ENCODE assay signal across 20 mouse cellular contexts in genomic region chr12:70616487-70616886, GRCm38 (mm10).
DNase-seq lines count a peak whose midpoint lies in the region; ATAC-seq and TF ChIP-seq lines count a peak whose summit lies in the region.
"Had no signal": no experiment of that assay in that cellular context is flagged by ENCODE, and none has a peak within 500 bp of the region (broad histone marks: within the 10 kb centered on the region; RNA-seq: fewer than 3 reads in every experiment).

No protein-coding gene starts in this region.

- no peak overlapping the region for H3K4me2 ChIP-seq in heart, embryonic 13.5 days
- no peak overlapping the region for H3K4me2 ChIP-seq in stomach, embryonic 15.5 days
- H3K4me2 ChIP-seq in stomach, postnatal 0 days (replicated peaks; ENCODE audit: low read depth): no peak overlapping the region
- H3K4me2 ChIP-seq in embryonic facial prominence, embryonic 14.5 days (ENCODE audit: low read depth, low read length): no peak overlapping the region
- no peak overlapping the region for H3K4me2 ChIP-seq in midbrain, postnatal 0 days (ENCODE audit: low read depth, low read length, poor library complexity, severe bottlenecking)
- H3K4me2 ChIP-seq in midbrain, embryonic 15.5 days: no peak overlapping the region
- H3K4me2 ChIP-seq: forebrain, embryonic 15.5 days; limb, embryonic 13.5 days; liver, embryonic 15.5 days had no signal

- no peak overlapping the region for H3K4me3 ChIP-seq in heart, embryonic 13.5 days
- H3K4me3 ChIP-seq in stomach, embryonic 15.5 days (replicated peaks): no peak overlapping the region
- no peak overlapping the region for H3K4me3 ChIP-seq in stomach, postnatal 0 days (ENCODE audit: low read depth, low read length)
- no peak overlapping the region for H3K4me3 ChIP-seq in embryonic facial prominence, embryonic 14.5 days (ENCODE audit: low read depth, low read length)
- H3K4me3 ChIP-seq in midbrain, postnatal 0 days (ENCODE audit: low read depth, low read length): no peak overlapping the region
- H3K4me3 ChIP-seq in midbrain, embryonic 15.5 days: no peak overlapping the region
- H3K4me3 ChIP-seq: forebrain, embryonic 15.5 days; limb, embryonic 13.5 days; liver, embryonic 15.5 days had no signal

- H3K9ac ChIP-seq in heart, embryonic 13.5 days: no peak overlapping the region
- H3K9ac ChIP-seq in stomach, embryonic 15.5 days: no peak overlapping the region
- H3K9ac ChIP-seq in stomach, postnatal 0 days (ENCODE audit: low read length): no peak overlapping the region
- H3K9ac ChIP-seq in embryonic facial prominence, embryonic 14.5 days (ENCODE audit: low read depth, low read length): no peak overlapping the region
- H3K9ac ChIP-seq in midbrain, postnatal 0 days (replicated peaks; ENCODE audit: low read length, poor library complexity, severe bottlenecking): no peak overlapping the region
- no peak overlapping the region for H3K9ac ChIP-seq in midbrain, embryonic 15.5 days
- H3K9ac ChIP-seq: forebrain, embryonic 15.5 days; limb, embryonic 13.5 days; liver, embryonic 15.5 days had no signal

- TF ChIP-seq CTCF in stomach, postnatal 0 days (IDR thresholded peaks at IDR 0.05; ENCODE audit: low read depth): no peak
- TF ChIP-seq CTCF in midbrain, postnatal 0 days (IDR thresholded peaks at IDR 0.05): no peak

- TF ChIP-seq EP300 in stomach, postnatal 0 days (optimal IDR thresholded peaks at IDR 0.05): no peak

- no peaks in the 10 kb centered on the region for H3K9me3 ChIP-seq in heart, embryonic 13.5 days
- H3K9me3 ChIP-seq in stomach, embryonic 15.5 days: no peaks in the 10 kb centered on the region
- H3K9me3 ChIP-seq in stomach, postnatal 0 days (ENCODE audit: control insufficient read depth, low read length): no peaks in the 10 kb centered on the region
- no peaks in the 10 kb centered on the region for H3K9me3 ChIP-seq in embryonic facial prominence, embryonic 14.5 days (ENCODE audit: control insufficient read depth, low read length)
- H3K9me3 ChIP-seq in midbrain, postnatal 0 days (ENCODE audit: low read length): no peaks in the 10 kb centered on the region
- H3K9me3 ChIP-seq in midbrain, embryonic 15.5 days: no peaks in the 10 kb centered on the region
- H3K9me3 ChIP-seq: forebrain, embryonic 15.5 days; G1E; limb, embryonic 13.5 days; liver, embryonic 15.5 days had no signal

- H3K27ac ChIP-seq in heart, embryonic 13.5 days (replicated peaks): peak overlapping the region; percentile 24; the same call in 1 of the 2 replicates
- peak overlapping the region; percentile 7; the same call in 1 of the 2 replicates for H3K27ac ChIP-seq in stomach, embryonic 15.5 days
- H3K27ac ChIP-seq in stomach, postnatal 0 days (replicated peaks): no peak overlapping the region; the same call in 1 of the 2 replicates
- no peak overlapping the region for H3K27ac ChIP-seq in embryonic facial prominence, embryonic 14.5 days (replicated peaks; ENCODE audit: low read depth, low read length)
- no peak overlapping the region for H3K27ac ChIP-seq in midbrain, postnatal 0 days (ENCODE audit: low read depth, low read length)
- H3K27ac ChIP-seq in midbrain, embryonic 15.5 days: no peak overlapping the region
- H3K27ac ChIP-seq: forebrain, embryonic 15.5 days; hindbrain, postnatal 0 days; limb, embryonic 13.5 days; liver, embryonic 15.5 days had no signal

- H3K4me1 ChIP-seq in heart, embryonic 13.5 days: peaks cover 17% of the 10 kb centered on the region
- no peaks in the 10 kb centered on the region for H3K4me1 ChIP-seq in stomach, embryonic 15.5 days
- no peaks in the 10 kb centered on the region for H3K4me1 ChIP-seq in stomach, postnatal 0 days (replicated peaks; ENCODE audit: control insufficient read depth, insufficient read depth)
- H3K4me1 ChIP-seq in embryonic facial prominence, embryonic 14.5 days (ENCODE audit: control insufficient read depth, insufficient read depth, low read length): peaks cover 4% of the 10 kb centered on the region; the same call in 1 of the 2 replicates
- H3K4me1 ChIP-seq in midbrain, postnatal 0 days (ENCODE audit: insufficient read depth, low read length): no peaks in the 10 kb centered on the region
- no peaks in the 10 kb centered on the region for H3K4me1 ChIP-seq in midbrain, embryonic 15.5 days
- H3K4me1 ChIP-seq: forebrain, embryonic 15.5 days had no signal

- WGBS in heart, embryonic 13.5 days: 53% methylated on average over 4 of the region's 4 CpGs
- WGBS in stomach, embryonic 15.5 days: 42% methylated on average over 4 of the region's 4 CpGs
- WGBS in stomach, postnatal 0 days: 45% methylated on average over 4 of the region's 4 CpGs
- WGBS in embryonic facial prominence, embryonic 14.5 days: 28% methylated on average over 4 of the region's 4 CpGs
- 20% methylated on average over 4 of the region's 4 CpGs for WGBS in midbrain, postnatal 0 days
- WGBS in midbrain, embryonic 15.5 days: 27% methylated on average over 4 of the region's 4 CpGs

- intact Hi-C loops in heart, postnatal 36 days (cut with DNase I): no loop called here

- DNase-seq in heart, postnatal 36 days: no peak
- DNase-seq in stomach, postnatal 0 days (ENCODE audit: low spot score): no peak
- DNase-seq in embryonic facial prominence, embryonic 14.5 days (ENCODE audit: low spot score): peak; percentile 68
- DNase-seq in midbrain, postnatal 0 days (ENCODE audit: low spot score): no peak
- DNase-seq: adrenal gland, postnatal 25 days; cerebellum, adult 8-10 months; heart, postnatal 4 days; kidney, adult 18-20 months; layer of hippocampus, adult 9-11 months; spleen, adult 18-20 months had no signal

- H3K36me3 ChIP-seq in heart, embryonic 13.5 days: no peaks in the 10 kb centered on the region
- no peaks in the 10 kb centered on the region for H3K36me3 ChIP-seq in stomach, embryonic 15.5 days
- no peaks in the 10 kb centered on the region for H3K36me3 ChIP-seq in stomach, postnatal 0 days (ENCODE audit: control insufficient read depth, insufficient read depth, low read length)
- H3K36me3 ChIP-seq in embryonic facial prominence, embryonic 14.5 days (ENCODE audit: control insufficient read depth, insufficient read depth, low read length): no peaks in the 10 kb centered on the region
- H3K36me3 ChIP-seq in midbrain, postnatal 0 days (ENCODE audit: insufficient read depth, low read length): no peaks in the 10 kb centered on the region
- no peaks in the 10 kb centered on the region for H3K36me3 ChIP-seq in midbrain, embryonic 15.5 days (replicated peaks)
- H3K36me3 ChIP-seq: forebrain, embryonic 15.5 days; G1E; limb, embryonic 13.5 days; liver, embryonic 15.5 days had no signal

- no peaks in the 10 kb centered on the region for H3K27me3 ChIP-seq in heart, embryonic 13.5 days (replicated peaks)
- H3K27me3 ChIP-seq in stomach, embryonic 15.5 days (replicated peaks): no peaks in the 10 kb centered on the region
- no peaks in the 10 kb centered on the region for H3K27me3 ChIP-seq in stomach, postnatal 0 days (ENCODE audit: control insufficient read depth, insufficient read depth, low read length)
- H3K27me3 ChIP-seq in embryonic facial prominence, embryonic 14.5 days (replicated peaks; ENCODE audit: control insufficient read depth, insufficient read depth, low read length): no peaks in the 10 kb centered on the region
- H3K27me3 ChIP-seq in midbrain, postnatal 0 days (ENCODE audit: insufficient read depth, low read length): no peaks in the 10 kb centered on the region
- no peaks in the 10 kb centered on the region for H3K27me3 ChIP-seq in midbrain, embryonic 15.5 days (replicated peaks)
- H3K27me3 ChIP-seq: forebrain, embryonic 15.5 days; limb, embryonic 13.5 days; liver, embryonic 15.5 days had no signal

- no peak for ATAC-seq in heart, embryonic 13.5 days (ENCODE audit: extremely low read depth, insufficient number of reproducible peaks, low FRiP score, low TSS enrichment)
- ATAC-seq in stomach, embryonic 15.5 days (ENCODE audit: insufficient read depth, low FRiP score, low read depth): no peak
- ATAC-seq in stomach, postnatal 0 days (ENCODE audit: low FRiP score, low TSS enrichment): no peak
- ATAC-seq in embryonic facial prominence, embryonic 14.5 days (ENCODE audit: low read depth): no peak
- no peak for ATAC-seq in midbrain, postnatal 0 days (ENCODE audit: low FRiP score)
- no peak for ATAC-seq in midbrain, embryonic 15.5 days (replicated peaks)
- ATAC-seq: CD4-positive, CD25-positive, alpha-beta regulatory T cell, adult 4 months; forebrain, embryonic 15.5 days; hindbrain, postnatal 0 days; midbrain, embryonic 16.5 days had no signal

Comparison
In these comparisons a context has a peak if more than half of its experiments do, and no peak if none do; other contexts are left out.
1. H3K27ac ChIP-seq: peak in heart, embryonic 13.5 days (single experiment) and stomach, embryonic 15.5 days (single experiment); none in stomach, postnatal 0 days (single experiment), embryonic facial prominence, embryonic 14.5 days (single experiment), midbrain, postnatal 0 days (single experiment) and midbrain, embryonic 15.5 days (single experiment).